Mouse (Mus musculus) olfactory bulb, adult 2 months (tissue): ENCODE data around the gene Gm28539.

Experiments
- CTCF ChIP-seq: fragments of 200-500 bp; IDR thresholded peaks from 2 replicates; pipeline ENCODE4 v1.5.1; 2012; ENCODE audit warnings: low read depth, mild to moderate bottlenecking, low read length, moderate library complexity; ENCODE audit not compliant: insufficient read depth
- POLR2A ChIP-seq: fragments of 200-500 bp; IDR thresholded peaks from 2 replicates; pipeline ENCODE4 v1.6.1; 2012; ENCODE audit warnings: mild to moderate bottlenecking, low read depth, low read length, moderate library complexity; ENCODE audit not compliant: insufficient read depth

GRCm38 (mm10) chr16:18836073-18836467 is 314 bp upstream of the Gm28539 start:
- TF ChIP-seq CTCF: no peak
- no peak for TF ChIP-seq POLR2A
